Mouse (Mus musculus): ENCODE data around the gene Pwwp2b. TPM values are rescaled to one million over a fixed set of nuclear protein-coding genes. Genes with fewer than 3 reads are reported as not detected.

Gene Pwwp2b
- polyA plus RNA-seq, 1 experiment from 2014 or later: 17.1 TPM

- H3K36me3 ChIP-seq: no peaks in the 10 kb centered on the region
- H3K4me2 ChIP-seq: no peak overlapping the region
- no peak for ATAC-seq (ENCODE audit: insufficient read depth, low FRiP score, low read depth)
- 76% methylated on average over 7 of the region's 7 CpGs for WGBS
- no peak overlapping the region for H3K27ac ChIP-seq
- no peaks in the 10 kb centered on the region for H3K27me3 ChIP-seq (replicated peaks)
- no peaks in the 10 kb centered on the region for H3K9me3 ChIP-seq
- no peak overlapping the region for H3K4me3 ChIP-seq (replicated peaks)
- H3K4me1 ChIP-seq: no peaks in the 10 kb centered on the region
- no peak overlapping the region for H3K9ac ChIP-seq
These were observed 40.3 kb downstream of the Pwwp2b start for GRCm38 (mm10) chr7:139288540-139288939.

GRCm38 (mm10) chr7:139293350-139293749 lies 45.1 kb downstream of the Pwwp2b start:
- Histone ChIP-seq H3K4me1 (peaks cover 16% of the 10 kb centered on the region), H3K36me3 (no peaks in the 10 kb centered on the region), H3K9me3 (no peaks in the 10 kb centered on the region), H3K27me3 (replicated peaks) (no peaks in the 10 kb centered on the region), H3K9ac (no peak overlapping the region), H3K4me3 (replicated peaks) (no peak overlapping the region), H3K4me2 (no peak overlapping the region), H3K27ac (no peak overlapping the region)
- no peak for ATAC-seq (ENCODE audit: insufficient read depth, low FRiP score, low read depth)
- 58% methylated on average over 4 of the region's 4 CpGs for WGBS

- no peaks in the 10 kb centered on the region for H3K9me3 ChIP-seq
- no peak for ATAC-seq (ENCODE audit: insufficient read depth, low FRiP score, low read depth)
- no peaks in the 10 kb centered on the region for H3K36me3 ChIP-seq
- no peak overlapping the region for H3K9ac ChIP-seq
- no peaks in the 10 kb centered on the region for H3K27me3 ChIP-seq (replicated peaks)
- no peak overlapping the region for H3K4me2 ChIP-seq
- no peak overlapping the region for H3K4me3 ChIP-seq (replicated peaks)
- no peak overlapping the region for H3K27ac ChIP-seq
- WGBS: 80% methylated on average over 5 of the region's 5 CpGs
- peaks cover 16% of the 10 kb centered on the region for H3K4me1 ChIP-seq
These were observed 45.8 kb downstream of the Pwwp2b start for GRCm38 (mm10) chr7:139294076-139294475.

GRCm38 (mm10) chr7:139295653-139296052 lies 47.4 kb downstream of the Pwwp2b start:
- Histone ChIP-seq H3K27ac (peak overlapping the region; percentile 67; the same call in 1 of the 2 replicates), H3K36me3 (no peaks in the 10 kb centered on the region), H3K9me3 (no peaks in the 10 kb centered on the region), H3K4me2 (no peak overlapping the region), H3K27me3 (replicated peaks) (no peaks in the 10 kb centered on the region), H3K4me1 (peaks cover 20% of the 10 kb centered on the region), H3K4me3 (replicated peaks) (no peak overlapping the region), H3K9ac (no peak overlapping the region)
- ATAC-seq (ENCODE audit: insufficient read depth, low FRiP score, low read depth): no peak
- WGBS: 89% methylated on average over 1 of the region's 1 CpGs

- no peaks in the 10 kb centered on the region for H3K27me3 ChIP-seq (replicated peaks)
- no peaks in the 10 kb centered on the region for H3K36me3 ChIP-seq
- peak; percentile 27; the same call in 1 of the 2 replicates for ATAC-seq (ENCODE audit: insufficient read depth, low FRiP score, low read depth)
- 43% methylated on average over 10 of the region's 10 CpGs for WGBS
- no peak overlapping the region for H3K9ac ChIP-seq
- no peak overlapping the region for H3K4me2 ChIP-seq
- no peak overlapping the region for H3K4me3 ChIP-seq (replicated peaks)
- H3K27ac ChIP-seq: peak overlapping the region; percentile 71
- no peaks in the 10 kb centered on the region for H3K9me3 ChIP-seq
- peaks cover 20% of the 10 kb centered on the region for H3K4me1 ChIP-seq
These were observed 48.3 kb downstream of the Pwwp2b start for GRCm38 (mm10) chr7:139296552-139297100.

GRCm38 (mm10) chr7:139298446-139298845 lies 50.2 kb downstream of the Pwwp2b start:
- no peaks in the 10 kb centered on the region for H3K27me3 ChIP-seq (replicated peaks)
- H3K27ac ChIP-seq: no peak overlapping the region
- H3K9ac ChIP-seq: no peak overlapping the region
- no peak overlapping the region for H3K4me2 ChIP-seq
- 0 out of 2 replicates have a peak, but pooled peaks have one; percentile 19 for ATAC-seq (ENCODE audit: insufficient read depth, low FRiP score, low read depth)
- H3K4me3 ChIP-seq (replicated peaks): no peak overlapping the region
- no peaks in the 10 kb centered on the region for H3K9me3 ChIP-seq
- no peaks in the 10 kb centered on the region for H3K36me3 ChIP-seq
- 52% methylated on average over 4 of the region's 4 CpGs for WGBS
- H3K4me1 ChIP-seq: peaks cover 20% of the 10 kb centered on the region

- 14% methylated on average over 8 of the region's 8 CpGs for WGBS
- Histone ChIP-seq H3K4me1 (peaks cover 20% of the 10 kb centered on the region), H3K9me3 (no peaks in the 10 kb centered on the region), H3K9ac (no peak overlapping the region), H3K4me2 (peak overlapping the region; percentile 40; the same call in 1 of the 2 replicates), H3K27ac (no peak overlapping the region), H3K4me3 (replicated peaks) (no peak overlapping the region), H3K36me3 (no peaks in the 10 kb centered on the region), H3K27me3 (replicated peaks) (no peaks in the 10 kb centered on the region)
- ATAC-seq (ENCODE audit: insufficient read depth, low FRiP score, low read depth): no peak
These were observed 51.1 kb downstream of the Pwwp2b start for GRCm38 (mm10) chr7:139299424-139299823.

- H3K9me3 ChIP-seq: no peaks in the 10 kb centered on the region
- H3K27ac ChIP-seq: no peak overlapping the region
- no peak overlapping the region for H3K4me3 ChIP-seq (replicated peaks)
- ATAC-seq (ENCODE audit: insufficient read depth, low FRiP score, low read depth): no peak
- peaks cover 16% of the 10 kb centered on the region for H3K4me1 ChIP-seq
- 57% methylated on average over 7 of the region's 7 CpGs for WGBS
- H3K9ac ChIP-seq: no peak overlapping the region
- no peak overlapping the region for H3K4me2 ChIP-seq
- no peaks in the 10 kb centered on the region for H3K27me3 ChIP-seq (replicated peaks)
- no peaks in the 10 kb centered on the region for H3K36me3 ChIP-seq
These were observed 52.1 kb downstream of the Pwwp2b start for GRCm38 (mm10) chr7:139300423-139300822.

GRCm38 (mm10) chr7:139301505-139301904 lies 53.2 kb downstream of the Pwwp2b start:
- Histone ChIP-seq H3K4me2 (no peak overlapping the region), H3K9me3 (no peaks in the 10 kb centered on the region), H3K9ac (no peak overlapping the region), H3K27ac (no peak overlapping the region), H3K4me1 (peaks cover 9% of the 10 kb centered on the region; the same call in 1 of the 2 replicates), H3K4me3 (replicated peaks) (no peak overlapping the region), H3K36me3 (no peaks in the 10 kb centered on the region), H3K27me3 (replicated peaks) (no peaks in the 10 kb centered on the region)
- no peak for ATAC-seq (ENCODE audit: insufficient read depth, low FRiP score, low read depth)
- WGBS: 44% methylated on average over 8 of the region's 8 CpGs

GRCm38 (mm10) chr7:139302314-139302713 lies 54.0 kb downstream of the Pwwp2b start:
- Histone ChIP-seq H3K27ac (no peak overlapping the region), H3K36me3 (no peaks in the 10 kb centered on the region), H3K4me3 (replicated peaks) (no peak overlapping the region), H3K9ac (no peak overlapping the region), H3K4me1 (peaks cover 4% of the 10 kb centered on the region; the same call in 1 of the 2 replicates), H3K4me2 (no peak overlapping the region), H3K9me3 (no peaks in the 10 kb centered on the region), H3K27me3 (replicated peaks) (no peaks in the 10 kb centered on the region)
- ATAC-seq (ENCODE audit: insufficient read depth, low FRiP score, low read depth): no peak
- 60% methylated on average over 5 of the region's 5 CpGs for WGBS

- Histone ChIP-seq H3K4me2 (no peak overlapping the region), H3K4me1 (0 out of 2 replicates have a peak, but pooled peaks cover 4% of the 10 kb centered on the region), H3K27me3 (replicated peaks) (no peaks in the 10 kb centered on the region), H3K9me3 (no peaks in the 10 kb centered on the region), H3K4me3 (replicated peaks) (no peak overlapping the region), H3K9ac (no peak overlapping the region), H3K27ac (no peak overlapping the region), H3K36me3 (no peaks in the 10 kb centered on the region)
- 40% methylated on average over 6 of the region's 6 CpGs for WGBS
- ATAC-seq (ENCODE audit: insufficient read depth, low FRiP score, low read depth): no peak
These were observed 55.2 kb downstream of the Pwwp2b start for GRCm38 (mm10) chr7:139303280-139304011.

- Histone ChIP-seq H3K9me3 (no peaks in the 10 kb centered on the region), H3K27me3 (replicated peaks) (no peaks in the 10 kb centered on the region), H3K36me3 (no peaks in the 10 kb centered on the region), H3K9ac (no peak overlapping the region), H3K4me3 (replicated peaks) (no peak overlapping the region), H3K27ac (no peak overlapping the region), H3K4me2 (no peak overlapping the region), H3K4me1 (0 out of 2 replicates have a peak, but pooled peaks cover 10% of the 10 kb centered on the region)
- 36% methylated on average over 5 of the region's 5 CpGs for WGBS
- no peak for ATAC-seq (ENCODE audit: insufficient read depth, low FRiP score, low read depth)
These were observed 56.0 kb downstream of the Pwwp2b start for GRCm38 (mm10) chr7:139304322-139304721.
